Mouse (Mus musculus) yolk sac, embryonic 10.5 days (tissue): ENCODE data around the gene Olfr497.

Source experiments
- DNase-seq: peaks from one replicate; pipeline ENCODE4 v3.0.0-alpha.2; 2017; ENCODE audit warnings: low spot score

Gene Olfr497

GRCm38 (mm10) chr7:108420121-108420520 lies at the start of gene Olfr497:
Gene Olfr497 (plus strand): TSS chr7:108420421.
- no peak for DNase-seq

GRCm38 (mm10) chr7:108392867-108393266 lies 27.4 kb upstream of the Olfr497 start, which contains the start of gene Olfr495:
Gene Olfr495 (plus strand): TSS chr7:108393167.
- no peak for DNase-seq

- no peak for DNase-seq
These were observed 44.8 kb downstream of the Olfr497 start, which contains the start of gene Olfr498 for GRCm38 (mm10) chr7:108465026-108465425. Gene Olfr498 (plus strand): TSS chr7:108465326.
